Mouse (Mus musculus) ES-E14 (cell line): Measurements from ENCODE around the gene Rbm34.

Source experiments
- CHD2 ChIP-seq: IDR thresholded peaks from 2 replicates; pipeline ENCODE4 v1.6.1; 2014; ENCODE audit warnings: mild to moderate bottlenecking, low read depth, low read length, inconsistent platforms
- HCFC1 ChIP-seq: IDR thresholded peaks from 2 replicates; pipeline ENCODE4 v1.6.1; 2012; ENCODE audit warnings: low read length, inconsistent platforms, borderline replicate concordance; ENCODE audit not compliant: insufficient read depth
- ZC3H11A ChIP-seq: IDR thresholded peaks from 2 replicates; pipeline ENCODE4 v1.6.1; 2012; ENCODE audit warnings: low read depth, mild to moderate bottlenecking, inconsistent platforms, low read length, borderline replicate concordance

DNA sequence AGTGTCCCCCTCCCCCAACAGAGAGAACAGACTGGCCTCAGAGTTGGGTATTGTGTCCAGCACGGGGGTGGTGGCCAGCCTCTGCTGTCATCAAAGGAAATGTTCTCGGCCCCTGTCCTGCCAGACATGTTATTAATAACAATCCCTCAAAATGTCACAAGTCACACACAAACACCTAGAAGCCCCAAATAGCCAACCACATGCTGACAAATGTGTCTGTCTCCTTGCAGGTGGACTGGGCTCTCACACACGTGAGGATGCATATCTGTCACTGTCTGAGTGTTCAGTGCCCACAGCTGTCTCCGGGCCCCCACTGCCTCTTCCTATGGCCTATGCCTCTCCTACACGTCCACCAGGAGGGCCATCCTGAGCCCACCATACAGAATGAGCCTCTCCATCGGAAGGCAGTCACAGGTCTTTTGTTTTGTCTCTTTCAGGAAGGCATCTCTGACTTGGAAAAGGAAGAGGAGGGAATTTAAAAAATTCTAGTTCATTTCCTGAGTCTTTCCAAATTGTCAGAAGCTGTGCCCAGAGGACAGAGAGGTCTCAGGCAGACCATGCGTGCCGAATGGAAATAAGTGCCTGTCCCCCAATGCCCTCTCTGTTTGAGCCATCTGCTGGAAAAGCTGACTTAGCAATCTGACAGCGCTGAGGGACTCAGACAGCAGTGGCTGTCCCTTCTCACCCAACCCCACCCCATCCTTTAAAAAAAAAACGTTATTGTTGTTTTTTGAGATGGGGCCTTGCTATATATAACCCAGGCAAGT is 56.1 kb downstream of the Rbm34 start:
- no peak for TF ChIP-seq CHD2
- TF ChIP-seq ZC3H11A = no peak
- TF ChIP-seq HCFC1 = no peak
